Mouse (Mus musculus): Measurements from ENCODE around the gene St8sia4.
"Not testable (repeated sequence)": the region's sequence is repeated elsewhere in the genome, so short reads cannot be mapped to it uniquely, and the experiment has no call there.

Gene St8sia4

GRCm38 (mm10) chr1:95598108-95598507, 69.3 kb downstream of the St8sia4 start:
- in situ Hi-C loops (cut with MboI, MseI), result no loop called here

DNA sequence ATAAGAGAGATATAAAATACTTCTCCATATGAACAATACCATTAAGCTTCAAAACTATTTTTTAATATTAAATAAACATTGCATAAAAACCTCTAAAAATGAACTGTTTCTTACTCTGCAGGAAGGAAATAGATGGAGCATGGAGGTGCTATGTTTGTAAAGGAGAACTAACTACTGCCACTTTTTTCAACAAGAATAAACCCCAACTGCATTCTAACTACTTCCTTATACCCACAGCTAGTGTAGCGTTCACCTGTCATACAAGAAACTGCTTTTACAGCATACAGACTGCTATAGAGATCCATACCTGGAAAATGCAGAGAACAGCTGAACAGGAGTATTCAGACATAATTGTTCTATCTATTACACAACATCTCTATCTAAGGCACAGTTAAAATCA, 70.5 kb downstream of the St8sia4 start:
- in situ Hi-C loops (cut with MboI, MseI), result no loop called here

- in situ Hi-C loops (cut with MboI, MseI), result no loop called here
These were observed 76.3 kb downstream of the St8sia4 start for GRCm38 (mm10) chr1:95591101-95591500.

DNA sequence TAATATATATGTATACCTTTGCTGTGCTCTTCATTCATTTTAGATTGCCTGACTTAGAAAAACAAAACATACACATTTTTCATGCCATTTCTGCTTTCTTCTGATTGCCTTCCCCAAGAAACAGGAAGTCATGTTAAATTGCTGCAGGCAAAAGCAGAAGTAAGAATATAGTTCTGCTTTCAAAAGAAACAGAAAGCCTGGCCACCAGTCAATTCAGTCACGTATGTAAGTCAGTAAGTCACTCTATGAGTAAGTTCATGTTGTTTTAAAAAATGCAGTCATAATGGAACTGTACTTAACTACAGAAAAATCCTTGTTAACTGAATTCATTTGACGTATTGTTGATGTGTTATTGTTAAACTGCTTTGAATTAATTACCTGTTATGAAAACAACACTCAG, 77.3 kb downstream of the St8sia4 start:
- in situ Hi-C loops (cut with MboI, MseI), result no loop called here

DNA sequence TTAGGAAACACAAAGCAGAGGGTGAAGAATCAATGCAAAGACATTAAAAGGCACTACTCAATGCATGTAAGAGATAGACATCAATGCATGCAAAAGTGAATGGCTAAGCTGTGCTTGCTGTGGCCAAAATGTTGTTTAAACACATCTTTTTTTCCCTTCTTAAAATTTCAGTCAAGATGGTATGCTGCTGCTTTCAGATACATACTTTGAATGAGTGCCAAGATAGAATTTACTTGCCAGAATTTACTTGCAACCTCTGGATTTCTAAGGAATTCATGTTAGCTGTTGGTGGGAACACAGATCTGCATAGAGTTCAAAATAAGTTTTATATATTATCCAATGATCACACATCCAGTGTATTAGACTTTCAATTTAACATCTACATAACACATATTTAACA, 77.9 kb downstream of the St8sia4 start:
- in situ Hi-C loops (cut with MboI, MseI), result loop anchor here (10.0 kb wide), 1 partner anchor 1095 kb away; no protein-coding TSS in a partner anchor

- in situ Hi-C loops (cut with MboI, MseI), result loop anchor here (10.0 kb wide), 1 partner anchor 1089 kb away; no protein-coding TSS in a partner anchor
These were observed 84.1 kb downstream of the St8sia4 start for GRCm38 (mm10) chr1:95583310-95583709.

GRCm38 (mm10) chr1:95582264-95582663, 85.1 kb downstream of the St8sia4 start:
- in situ Hi-C loops (cut with MboI, MseI), result loop anchor here (10.0 kb wide), 1 partner anchor 1087 kb away; no protein-coding TSS in a partner anchor

- in situ Hi-C loops (cut with MboI, MseI), result no loop called here
These were observed 94.5 kb downstream of the St8sia4 start for GRCm38 (mm10) chr1:95572619-95573540.

DNA sequence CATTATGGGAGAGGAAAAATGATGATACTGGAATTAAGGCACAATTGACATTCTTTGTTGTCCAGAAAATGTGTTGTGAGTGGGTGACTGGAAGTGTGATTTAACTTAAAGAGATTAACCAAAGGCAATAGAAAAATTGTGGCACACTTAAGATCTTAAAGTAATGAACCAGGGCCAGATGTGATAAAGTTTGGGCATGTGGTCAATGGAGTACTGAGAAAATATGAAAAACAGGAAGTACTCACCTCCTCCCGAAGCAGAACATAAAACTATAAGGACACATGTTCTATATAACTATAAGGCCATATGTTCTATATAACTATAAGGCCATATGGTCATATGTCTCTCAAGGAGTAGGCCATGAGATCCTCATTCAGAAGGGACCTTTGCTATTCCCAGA, 96.3 kb downstream of the St8sia4 start:
- in situ Hi-C loops (cut with MboI, MseI), result no loop called here

GRCm38 (mm10) chr1:95554556-95554955, 112.8 kb downstream of the St8sia4 start:
- in situ Hi-C loops (cut with MboI, MseI), result not testable (repeated sequence)

- in situ Hi-C loops (cut with MboI, MseI), result no loop called here
These were observed 125.9 kb downstream of the St8sia4 start for GRCm38 (mm10) chr1:95541460-95541859.

Data from T-helper 2 cell (primary cell).